Mouse (Mus musculus): Measurements from ENCODE around the gene Sdk1.
A peak's percentile ranks its signal among the peaks of the same experiment; 100 is the strongest.
"Not testable (repeated sequence)": the region's sequence is repeated elsewhere in the genome, so short reads cannot be mapped to it uniquely, and the experiment has no call there.

Sdk1 gene

GRCm38 (mm10) chr5:141636406-141636805, 395.1 kb downstream of the Sdk1 start:
- no peak for DNase-seq (ENCODE audit: low spot score in 2 of 2)

- DNase-seq (ENCODE audit: low spot score in 2 of 2), result not testable (repeated sequence)
These were observed 395.8 kb downstream of the Sdk1 start for GRCm38 (mm10) chr5:141637054-141637453.

GRCm38 (mm10) chr5:141645671-141646070, 404.4 kb downstream of the Sdk1 start:
- no peak for DNase-seq (ENCODE audit: low spot score in 2 of 2)

GRCm38 (mm10) chr5:141646621-141647020, 405.3 kb downstream of the Sdk1 start:
- no peak for DNase-seq (ENCODE audit: low spot score in 2 of 2)

GRCm38 (mm10) chr5:141649831-141650375, 408.6 kb downstream of the Sdk1 start:
- DNase-seq (ENCODE audit: low spot score in 2 of 2), result no peak

GRCm38 (mm10) chr5:141651690-141652377, 410.5 kb downstream of the Sdk1 start:
- no peak for DNase-seq (ENCODE audit: low spot score in 2 of 2)

GRCm38 (mm10) chr5:141676371-141676770, 435.1 kb downstream of the Sdk1 start:
- no peak for DNase-seq (ENCODE audit: low spot score in 2 of 2)

GRCm38 (mm10) chr5:141677034-141677433, 435.7 kb downstream of the Sdk1 start:
- no peak for DNase-seq (ENCODE audit: low spot score in 2 of 2)

GRCm38 (mm10) chr5:141677841-141678240, 436.6 kb downstream of the Sdk1 start:
- DNase-seq (ENCODE audit: low spot score in 2 of 2), result no peak

- DNase-seq (ENCODE audit: low spot score in 2 of 2), result no peak
These were observed 445.7 kb downstream of the Sdk1 start for GRCm38 (mm10) chr5:141686876-141687420.

GRCm38 (mm10) chr5:141689442-141690105, 448.3 kb downstream of the Sdk1 start:
- no peak for DNase-seq (ENCODE audit: low spot score in 2 of 2)

- DNase-seq (ENCODE audit: low spot score in 2 of 2), result peak; percentile 31 to 75
These were observed 450.2 kb downstream of the Sdk1 start for GRCm38 (mm10) chr5:141691482-141691975.

- DNase-seq (ENCODE audit: low spot score in 2 of 2), result no peak
These were observed 452.4 kb downstream of the Sdk1 start for GRCm38 (mm10) chr5:141693716-141694115.

- no peak for DNase-seq (ENCODE audit: low spot score in 2 of 2)
These were observed 453.6 kb downstream of the Sdk1 start for GRCm38 (mm10) chr5:141694901-141695300.

- DNase-seq (ENCODE audit: low spot score in 2 of 2), result no peak
These were observed 457.1 kb downstream of the Sdk1 start for GRCm38 (mm10) chr5:141698406-141698805.

GRCm38 (mm10) chr5:141720751-141721150, 479.5 kb downstream of the Sdk1 start:
- no peak for DNase-seq (ENCODE audit: low spot score in 2 of 2)

- DNase-seq (ENCODE audit: low spot score in 2 of 2), result no peak
These were observed 486.7 kb downstream of the Sdk1 start for GRCm38 (mm10) chr5:141727968-141728367.

- no peak for DNase-seq (ENCODE audit: low spot score in 2 of 2)
These were observed 488.7 kb downstream of the Sdk1 start for GRCm38 (mm10) chr5:141730006-141730405.

GRCm38 (mm10) chr5:141738725-141739124, 497.4 kb downstream of the Sdk1 start:
- no peak for DNase-seq (ENCODE audit: low spot score in 2 of 2)

- DNase-seq (ENCODE audit: low spot score in 2 of 2), result no peak
These were observed 507.5 kb downstream of the Sdk1 start for GRCm38 (mm10) chr5:141748793-141749192.

- DNase-seq (ENCODE audit: low spot score in 2 of 2), result no peak
These were observed 513.0 kb downstream of the Sdk1 start for GRCm38 (mm10) chr5:141754278-141754677.

GRCm38 (mm10) chr5:141758885-141759284, 517.6 kb downstream of the Sdk1 start:
- no peak for DNase-seq (ENCODE audit: low spot score in 2 of 2)

- DNase-seq (ENCODE audit: low spot score in 2 of 2), result no peak
These were observed 522.8 kb downstream of the Sdk1 start for GRCm38 (mm10) chr5:141764111-141764510.

Measured in urinary bladder, postnatal 36 days (tissue).